Mouse (Mus musculus) MEL (cell line): ENCODE results near the gene Actn2.

Source experiments
- EP300 ChIP-seq, 2 experiments: IDR thresholded peaks; 2 replicates each; pipeline ENCODE4 v1.6.1; 2011; ENCODE audit warnings: improper control_type of control experiment in 2 of 2, low read length in 2 of 2, low read depth in 1 of 2, mild to moderate bottlenecking in 1 of 2
- ETS1 ChIP-seq: IDR thresholded peaks from 2 replicates; pipeline ENCODE4 v1.6.1; 2012; ENCODE audit warnings: low read depth, mild to moderate bottlenecking, inconsistent platforms, low read length, improper control_type of control experiment, moderate library complexity
- POLR2A ChIP-seq, 2 experiments: IDR thresholded peaks; 2 replicates each; pipeline ENCODE4 v1.6.1; 2011 to 2012; ENCODE audit warnings: low read length in 2 of 2, mild to moderate bottlenecking in 2 of 2, control low read depth in 1 of 2, improper control_type of control experiment in 1 of 2, low read depth in 1 of 2, moderate library complexity in 1 of 2; ENCODE audit not compliant: control insufficient read depth in 1 of 2, insufficient read depth in 1 of 2, poor library complexity in 1 of 2
- ZMIZ1 ChIP-seq: IDR thresholded peaks from 2 replicates; pipeline ENCODE4 v1.6.1; 2012; ENCODE audit warnings: low read depth, mild to moderate bottlenecking, inconsistent platforms, low read length, improper control_type of control experiment, moderate library complexity

- TF ChIP-seq EP300 (IDR thresholded peaks at IDR 0.05; ENCODE audit: low read depth in 1 of 2, low read length in 2 of 2) = no peak
- no peak for TF ChIP-seq ZMIZ1
- TF ChIP-seq ETS1 = no peak
- TF ChIP-seq POLR2A (IDR thresholded peaks at IDR 0.05; ENCODE audit: control insufficient read depth in 1 of 2, insufficient read depth in 1 of 2, low read depth in 1 of 2, low read length in 2 of 2, poor library complexity in 1 of 2) = no peak
Observed at GRCm38 (mm10) chr13:12369930-12370329, 29.4 kb upstream of the Actn2 start.
